Mouse (Mus musculus) liver, embryonic 14.5 days (tissue): Measurements from ENCODE around the gene Tipin. TPM values are rescaled to one million over a fixed set of nuclear protein-coding genes. Genes with fewer than 3 reads are reported as not detected.

Experiments
- ATAC-seq: fragments of 200-750 bp; cut with Nextera tagmentation; 2 replicates; pipeline ENCODE4 v1.8.0; 2017; ENCODE audit warnings: moderate number of reproducible peaks, mild to moderate bottlenecking, moderate library complexity; ENCODE audit not compliant: insufficient read depth
- DNase-seq, 3 experiments: peaks; one replicate each; pipeline ENCODE4 v3.0.0-alpha.2; 2012 to 2013; ENCODE audit warnings: low read depth in 3 of 3, low spot score in 3 of 3
- H3K27ac ChIP-seq: fragments of 300-500 bp; sonication (generic); 2 replicates; pipeline ENCODE4 v1.5.1; 2014; ENCODE audit warnings: moderate library complexity, mild to moderate bottlenecking, control low read depth, inconsistent platforms
- H3K27me3 ChIP-seq: fragments of 300-500 bp; sonication (generic); 2 replicates; pipeline ENCODE4 v1.6.1; 2014; ENCODE audit warnings: mild to moderate bottlenecking, low read length, moderate library complexity; ENCODE audit not compliant: control insufficient read depth, insufficient read depth
- H3K36me3 ChIP-seq: fragments of 300-500 bp; sonication (generic); replicated peaks from 2 replicates; pipeline ENCODE4 v1.6.1; 2014; ENCODE audit warnings: low read depth; ENCODE audit not compliant: control insufficient read depth, insufficient read depth
- H3K4me1 ChIP-seq, 2 experiments: fragments of 200-500 bp in 1 of 2; fragments of 300-500 bp in 1 of 2; sonication (generic) in 1 of 2; replicated peaks; 2 replicates each; pipeline ENCODE4 v1.6.1; 2012 to 2014; ENCODE audit warnings: antibody characterized with exemption in 1 of 2, inconsistent platforms in 1 of 2, low read length in 1 of 2; ENCODE audit not compliant: control insufficient read depth in 2 of 2, insufficient read depth in 2 of 2
- H3K4me2 ChIP-seq: fragments of 300-500 bp; sonication (generic); 2 replicates; pipeline ENCODE4 v1.6.1; 2014; ENCODE audit warnings: low read depth, mild to moderate bottlenecking, control low read depth, moderate library complexity
- H3K4me3 ChIP-seq, 2 experiments: fragments of 200-500 bp in 1 of 2; fragments of 300-500 bp in 1 of 2; sonication (generic) in 1 of 2; 2 replicates each; pipeline ENCODE4 v1.5.1; 2012 to 2014; ENCODE audit warnings: low read depth in 2 of 2, low read length in 2 of 2, mild to moderate bottlenecking in 2 of 2, control low read depth in 1 of 2, inconsistent platforms in 1 of 2, moderate library complexity in 1 of 2; ENCODE audit not compliant: insufficient read depth in 1 of 2
- H3K9ac ChIP-seq: fragments of 300-500 bp; sonication (generic); replicated peaks from 2 replicates; pipeline ENCODE4 v1.6.1; 2014; ENCODE audit warnings: mild to moderate bottlenecking, control low read depth, moderate library complexity
- H3K9me3 ChIP-seq: fragments of 300-500 bp; sonication (generic); 2 replicates; pipeline ENCODE4 v1.6.1; 2016; ENCODE audit warnings: low read length, mixed read lengths; ENCODE audit not compliant: control insufficient read depth
- CTCF ChIP-seq: IDR thresholded peaks from 2 replicates; pipeline ENCODE4 v1.5.1; 2016; ENCODE audit warnings: antibody characterized with exemption, low read depth, control low read depth
- EP300 ChIP-seq: IDR thresholded peaks from 2 replicates; pipeline ENCODE4 v1.6.1; 2016; ENCODE audit warnings: antibody characterized with exemption, low read depth
- WGBS: fragments of 180-500 bp; shearing (Covaris S2); extraction: QIAGEN DNeasy Blood & Tissue Kit; methylation state at CpG from one replicate; pipeline ENCODE4 v1.1.7; 2014; ENCODE audit not compliant: insufficient replicate concordance; 5-methylcytosine and 5-hydroxymethylcytosine counted together
- polyA plus RNA-seq, 2 experiments: library from polyadenylated mRNA; depleted of rRNA in 1 of 2; stranded (reverse) in 1 of 2; unstranded in 1 of 2; fragments of >200 nt; fragmentation: Nextera tagmentation in 1 of 2; extraction: Ambion mirVana in 1 of 2; gene quantifications; 2 replicates each; pipeline versions ENCODE4 v1.2.1 to v1.2.3; 2012 to 2014

Tipin gene
- polyA plus RNA-seq, 2 experiments, result 121 to 241 TPM

- no peak overlapping the region for H3K4me2 ChIP-seq
- no peaks in the 10 kb centered on the region for H3K9me3 ChIP-seq
- 56% methylated on average over 2 of the region's 2 CpGs for WGBS
- DNase-seq, result no peak
- no peak for ATAC-seq
- TF ChIP-seq EP300 (no peak), CTCF (no peak)
- H3K9ac ChIP-seq, result no peak overlapping the region
- H3K36me3 ChIP-seq, result no peaks in the 10 kb centered on the region
- no peak overlapping the region for H3K27ac ChIP-seq
- no peak overlapping the region for H3K4me3 ChIP-seq
- H3K27me3 ChIP-seq, result no peaks in the 10 kb centered on the region
- H3K4me1 ChIP-seq, result peaks cover 4 to 12% of the 10 kb centered on the region in 2 experiments
Measured at GRCm38 (mm10) chr9:64343656-64344055, 62.3 kb downstream of the Tipin start.

DNA sequence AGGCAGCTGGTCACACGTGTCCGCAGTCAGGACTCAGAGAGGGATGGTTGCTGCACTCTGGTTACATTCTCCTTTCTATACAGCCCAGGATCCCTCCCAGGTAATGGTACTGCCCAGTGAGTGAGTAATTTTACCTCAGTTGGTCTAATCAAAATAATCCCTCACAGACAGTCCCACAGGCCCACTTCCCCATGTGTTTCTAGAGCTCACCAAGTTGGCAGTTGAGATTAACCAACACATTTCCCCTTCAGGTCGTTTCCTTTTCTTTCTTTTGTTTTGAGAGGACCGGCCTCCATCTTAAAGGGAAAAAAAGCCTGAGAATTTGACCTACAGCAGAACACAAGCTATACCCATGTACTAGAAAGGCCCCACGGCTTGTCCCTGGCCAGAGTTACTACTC is 64.5 kb downstream of the Tipin start:
- Histone ChIP-seq H3K4me1 (peaks cover 0 to 7% of the 10 kb centered on the region in 2 experiments; a peak in 1 of 4 replicates), H3K27ac (no peak overlapping the region), H3K4me2 (no peak overlapping the region), H3K36me3 (no peaks in the 10 kb centered on the region), H3K9ac (no peak overlapping the region), H3K9me3 (no peaks in the 10 kb centered on the region), H3K27me3 (no peaks in the 10 kb centered on the region), H3K4me3 (no peak overlapping the region)
- ATAC-seq (no peak), DNase-seq (no peak)
- TF ChIP-seq CTCF, result no peak
- TF ChIP-seq EP300, result no peak
- 51% methylated on average over 5 of the region's 5 CpGs for WGBS

- TF ChIP-seq CTCF (peak; percentile 57; the same call in 1 of the 2 replicates), EP300 (no peak)
- Histone ChIP-seq H3K4me3 (no peak overlapping the region), H3K36me3 (no peaks in the 10 kb centered on the region), H3K9ac (no peak overlapping the region), H3K4me1 (0 out of 4 replicates have a peak, but pooled peaks cover 0 to under 1% of the 10 kb centered on the region in 2 experiments), H3K27me3 (no peaks in the 10 kb centered on the region), H3K4me2 (no peak overlapping the region), H3K9me3 (no peaks in the 10 kb centered on the region), H3K27ac (no peak overlapping the region)
- ATAC-seq (no peak), DNase-seq (no peak)
- WGBS, result 3% methylated on average over 1 of the region's 1 CpGs
Measured at GRCm38 (mm10) chr9:64347377-64347776, 66.0 kb downstream of the Tipin start.

DNA sequence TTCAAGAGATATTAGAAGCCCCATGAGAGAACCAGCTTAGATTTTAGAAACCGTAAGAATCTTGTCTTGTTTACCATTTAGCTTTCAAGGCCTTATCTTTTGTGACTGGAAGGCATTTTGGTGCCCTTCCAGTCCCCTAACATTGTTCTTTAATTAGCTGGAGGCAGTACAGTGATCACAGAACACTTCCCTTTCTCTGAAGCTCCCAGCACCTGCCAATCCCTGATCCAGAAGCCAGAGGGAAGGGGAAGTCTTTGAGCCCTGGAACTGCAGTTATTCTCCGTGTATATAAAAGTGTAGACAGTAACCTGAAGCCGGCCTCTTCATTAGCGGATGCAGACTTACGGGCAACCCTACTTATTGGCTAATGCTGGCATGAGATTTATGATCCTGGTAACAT is 68.1 kb downstream of the Tipin start:
- no peaks in the 10 kb centered on the region for H3K4me1 ChIP-seq
- no peaks in the 10 kb centered on the region for H3K36me3 ChIP-seq
- H3K9ac ChIP-seq, result no peak overlapping the region
- H3K9me3 ChIP-seq, result no peaks in the 10 kb centered on the region
- no peak for TF ChIP-seq CTCF
- no peak overlapping the region for H3K4me3 ChIP-seq
- no peaks in the 10 kb centered on the region for H3K27me3 ChIP-seq
- WGBS, result 58% methylated on average over 5 of the region's 5 CpGs
- ATAC-seq, result no peak
- no peak for DNase-seq
- no peak overlapping the region for H3K4me2 ChIP-seq
- H3K27ac ChIP-seq, result no peak overlapping the region

DNA sequence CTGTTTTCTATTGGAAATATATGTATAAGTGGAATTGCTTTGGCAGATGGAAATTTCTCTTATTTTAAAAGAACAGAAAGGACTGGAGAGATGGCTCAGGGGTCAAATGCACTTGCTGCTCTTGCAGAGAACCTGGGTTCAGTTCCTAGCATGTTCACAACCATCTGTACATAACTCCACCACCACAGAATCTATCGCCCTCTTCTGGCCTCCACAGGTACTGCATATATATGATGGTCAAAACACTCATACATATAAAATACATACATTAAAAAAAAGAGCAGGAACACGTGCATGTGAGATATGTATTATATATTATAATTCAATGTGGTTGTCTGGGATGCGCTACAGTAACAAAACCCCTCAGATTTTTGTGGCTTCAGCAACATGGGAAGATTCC is 69.8 kb downstream of the Tipin start:
- ATAC-seq (no peak), DNase-seq (peak in 2 of 3 experiments; percentile 14 to 18)
- Histone ChIP-seq H3K36me3 (no peaks in the 10 kb centered on the region), H3K27me3 (no peaks in the 10 kb centered on the region), H3K27ac (no peak overlapping the region), H3K9me3 (no peaks in the 10 kb centered on the region), H3K4me1 (no peaks in the 10 kb centered on the region), H3K4me2 (no peak overlapping the region), H3K9ac (no peak overlapping the region), H3K4me3 (no peak overlapping the region)
- 26% methylated on average over 3 of the region's 3 CpGs for WGBS
- TF ChIP-seq EP300 (no peak), CTCF (peak; percentile 77)

Other genes with a start within 250 kb of the Tipin start
- 0.02 TPM in 1 of 2 replicates, not detected in the other for gene Lctl, start 164.4 kb upstream of the Tipin start, polyA plus RNA-seq (2012; rRNA removed)
- not detected in 2 replicates for gene Lctl, start 164.4 kb upstream of the Tipin start, polyA plus RNA-seq (2014; fragmentation: Nextera tagmentation; extraction: Ambion mirVana)
- gene Zwilch, start 108.5 kb upstream of the Tipin start, polyA plus RNA-seq (2012; rRNA removed), result 15.1 and 34.4 TPM in 2 replicates
- 11.8 and 14.6 TPM in 2 replicates for gene Zwilch, start 108.5 kb upstream of the Tipin start, polyA plus RNA-seq (2014; fragmentation: Nextera tagmentation; extraction: Ambion mirVana)
- 583 and 863 TPM in 2 replicates for gene Rpl4, start 108.2 kb upstream of the Tipin start, polyA plus RNA-seq (2012; rRNA removed)
- 840 and 926 TPM in 2 replicates for gene Rpl4, start 108.2 kb upstream of the Tipin start, polyA plus RNA-seq (2014; fragmentation: Nextera tagmentation; extraction: Ambion mirVana)
- 4.2 and 11.5 TPM in 2 replicates for gene Snapc5, start 102.3 kb upstream of the Tipin start, polyA plus RNA-seq (2012; rRNA removed)
- 7.5 and 8.3 TPM in 2 replicates for gene Snapc5, start 102.3 kb upstream of the Tipin start, polyA plus RNA-seq (2014; fragmentation: Nextera tagmentation; extraction: Ambion mirVana)
- 0.06 and 0.13 TPM in 2 replicates for gene Uchl4, start 46.4 kb upstream of the Tipin start, polyA plus RNA-seq (2012; rRNA removed)
- gene Uchl4, start 46.4 kb upstream of the Tipin start, polyA plus RNA-seq (2014; fragmentation: Nextera tagmentation; extraction: Ambion mirVana), result 0.75 and 0.77 TPM in 2 replicates
- 11.7 and 13.5 TPM in 2 replicates for gene Map2k1, start 27.9 kb upstream of the Tipin start, polyA plus RNA-seq (2012; rRNA removed)
- 24.9 and 25.7 TPM in 2 replicates for gene Map2k1, start 27.9 kb upstream of the Tipin start, polyA plus RNA-seq (2014; fragmentation: Nextera tagmentation; extraction: Ambion mirVana)
- gene Dis3l, start 59.7 kb downstream of the Tipin start, polyA plus RNA-seq (2012; rRNA removed), result 3.4 and 4.9 TPM in 2 replicates
- 8.0 and 8.6 TPM in 2 replicates for gene Dis3l, start 59.7 kb downstream of the Tipin start, polyA plus RNA-seq (2014; fragmentation: Nextera tagmentation; extraction: Ambion mirVana)
- gene Megf11, start 104.0 kb downstream of the Tipin start, polyA plus RNA-seq (2012; rRNA removed), result 0.18 and 0.24 TPM in 2 replicates
- 0.11 and 0.28 TPM in 2 replicates for gene Megf11, start 104.0 kb downstream of the Tipin start, polyA plus RNA-seq (2014; fragmentation: Nextera tagmentation; extraction: Ambion mirVana)